Mouse (Mus musculus) midbrain, postnatal 0 days (tissue): ENCODE measurements around the gene Plb1. TPM values are rescaled to one million over a fixed set of nuclear protein-coding genes. Genes with fewer than 3 reads are reported as not detected.

Source experiments
- ATAC-seq: fragments of 200-750 bp; cut with Nextera tagmentation; 2 replicates; pipeline ENCODE4 v1.8.0; 2017; ENCODE audit warnings: moderate number of reproducible peaks, mild to moderate bottlenecking, moderate TSS enrichment, moderate library complexity; ENCODE audit not compliant: low FRiP score
- DNase-seq: peaks from one replicate; pipeline ENCODE4 v3.0.0-alpha.2; 2015; ENCODE audit warnings: low spot score
- H3K27ac ChIP-seq: fragments of 300-500 bp; sonication (generic); 2 replicates; pipeline ENCODE4 v1.5.1; 2014; ENCODE audit warnings: low read depth, mild to moderate bottlenecking, low read length, mixed read lengths
- H3K27me3 ChIP-seq: fragments of 300-500 bp; sonication (generic); 2 replicates; pipeline ENCODE4 v1.6.1; 2014; ENCODE audit warnings: low read length, control low read depth, mixed read lengths; ENCODE audit not compliant: insufficient read depth
- H3K36me3 ChIP-seq: fragments of 300-500 bp; sonication (generic); 2 replicates; pipeline ENCODE4 v1.6.1; 2014; ENCODE audit warnings: low read length, control low read depth, mixed read lengths; ENCODE audit not compliant: insufficient read depth
- H3K4me1 ChIP-seq: fragments of 300-500 bp; sonication (generic); 2 replicates; pipeline ENCODE4 v1.6.1; 2014; ENCODE audit warnings: mild to moderate bottlenecking, control low read depth, antibody characterized with exemption, low read length, mixed read lengths; ENCODE audit not compliant: insufficient read depth
- H3K4me2 ChIP-seq: fragments of 300-500 bp; sonication (generic); 2 replicates; pipeline ENCODE4 v1.6.1; 2014; ENCODE audit warnings: low read depth, mild to moderate bottlenecking, low read length, mixed read lengths; ENCODE audit not compliant: poor library complexity, severe bottlenecking
- H3K4me3 ChIP-seq: fragments of 300-500 bp; sonication (generic); 2 replicates; pipeline ENCODE4 v1.5.1; 2014; ENCODE audit warnings: low read depth, mild to moderate bottlenecking, low read length, moderate library complexity
- H3K9ac ChIP-seq: fragments of 300-500 bp; sonication (generic); replicated peaks from 2 replicates; pipeline ENCODE4 v1.6.1; 2014; ENCODE audit warnings: mild to moderate bottlenecking, low read length, moderate library complexity, mixed read lengths; ENCODE audit not compliant: poor library complexity, severe bottlenecking
- H3K9me3 ChIP-seq: fragments of 300-500 bp; sonication (generic); 2 replicates; pipeline ENCODE4 v1.6.1; 2016; ENCODE audit warnings: low read length, control low read depth
- CTCF ChIP-seq: IDR thresholded peaks from 2 replicates; pipeline ENCODE4 v1.5.1; 2016; ENCODE audit warnings: antibody characterized with exemption, mild to moderate bottlenecking
- WGBS: fragments of 180-500 bp; shearing (Covaris S2); extraction: QIAGEN DNeasy Blood & Tissue Kit; methylation state at CpG from one replicate; pipeline ENCODE4 v1.1.7; 2014; 5-methylcytosine and 5-hydroxymethylcytosine counted together
- polyA plus RNA-seq: library from polyadenylated mRNA; unstranded; fragments of >200 nt; fragmentation: Nextera tagmentation; extraction: Ambion mirVana; gene quantifications from 2 replicates; pipeline ENCODE4 v1.2.1, GENCODE M21; 2015
- total RNA-seq: library from RNA; depleted of rRNA; stranded (reverse); fragments of >200 nt; gene quantifications from 2 replicates; pipeline ENCODE4 v1.2.3, GENCODE M21; 2014; rRNA removed

The Plb1 gene
- total RNA-seq (0.14 and 0.60 TPM in 2 replicates), polyA plus RNA-seq (0.11 and 0.21 TPM in 2 replicates)

GRCm38 (mm10) chr5:32232474-32232873 is at the start of gene Plb1:
Gene Plb1, plus strand, starts transcription at chr5:32232708.
- no peaks in the 10 kb centered on the region for H3K9me3 ChIP-seq
- WGBS = 85% methylated on average over 9 of the region's 9 CpGs
- no peak for DNase-seq
- H3K4me1 ChIP-seq = no peaks in the 10 kb centered on the region
- H3K27ac ChIP-seq = no peak within 1 kb of the TSS
- TF ChIP-seq CTCF = no peak
- ATAC-seq = no peak
- no peak within 1 kb of the TSS for H3K9ac ChIP-seq
- no peak within 1 kb of the TSS for H3K4me3 ChIP-seq
- no peak within 1 kb of the TSS for H3K4me2 ChIP-seq
- no peaks in the 10 kb centered on the region for H3K36me3 ChIP-seq
- no peaks in the 10 kb centered on the region for H3K27me3 ChIP-seq

- Histone ChIP-seq H3K27me3 (no peaks in the 10 kb centered on the region), H3K4me1 (no peaks in the 10 kb centered on the region), H3K27ac (no peak overlapping the region), H3K36me3 (no peaks in the 10 kb centered on the region), H3K9me3 (no peaks in the 10 kb centered on the region), H3K9ac (no peak overlapping the region), H3K4me2 (no peak overlapping the region), H3K4me3 (no peak overlapping the region)
- no peak for TF ChIP-seq CTCF
- 81% methylated on average over 4 of the region's 4 CpGs for WGBS
- no peak for ATAC-seq
- DNase-seq = no peak
Measured at GRCm38 (mm10) chr5:32182885-32183629, 49.5 kb upstream of the Plb1 start.

GRCm38 (mm10) chr5:32187717-32188116 is 44.8 kb upstream of the Plb1 start:
- Histone ChIP-seq H3K4me1 (no peaks in the 10 kb centered on the region), H3K4me3 (no peak overlapping the region), H3K36me3 (no peaks in the 10 kb centered on the region), H3K4me2 (no peak overlapping the region), H3K9me3 (no peaks in the 10 kb centered on the region), H3K27me3 (no peaks in the 10 kb centered on the region), H3K9ac (no peak overlapping the region), H3K27ac (no peak overlapping the region)
- DNase-seq (no peak), ATAC-seq (no peak)
- no peak for TF ChIP-seq CTCF
- WGBS = 41% methylated on average over 11 of the region's 11 CpGs

DNA sequence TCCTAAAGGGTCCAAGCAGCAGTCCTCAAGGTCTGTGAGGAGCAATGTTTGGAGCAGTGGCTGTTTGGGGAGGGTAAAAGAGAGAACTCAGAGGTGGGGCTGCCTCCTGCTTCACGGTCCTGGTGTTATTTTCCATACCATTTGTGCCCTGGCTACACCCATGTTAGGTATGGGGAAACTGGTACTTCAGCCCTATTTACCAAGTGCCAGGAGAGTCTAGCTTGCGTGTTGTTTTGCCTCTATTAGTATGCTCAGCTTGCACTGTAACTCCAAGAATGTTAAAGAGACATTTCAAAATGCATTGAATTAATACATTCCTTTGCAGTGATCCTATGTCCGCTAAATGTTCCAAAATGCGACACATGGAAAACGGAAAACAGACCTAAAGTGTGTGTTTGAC is 41.2 kb upstream of the Plb1 start:
- Histone ChIP-seq H3K4me3 (no peak overlapping the region), H3K9ac (no peak overlapping the region), H3K4me2 (no peak overlapping the region), H3K27me3 (no peaks in the 10 kb centered on the region), H3K27ac (no peak overlapping the region), H3K4me1 (no peaks in the 10 kb centered on the region), H3K9me3 (no peaks in the 10 kb centered on the region), H3K36me3 (no peaks in the 10 kb centered on the region)
- TF ChIP-seq CTCF = no peak
- no peak for ATAC-seq
- 85% methylated on average over 5 of the region's 5 CpGs for WGBS
- DNase-seq = no peak

DNA sequence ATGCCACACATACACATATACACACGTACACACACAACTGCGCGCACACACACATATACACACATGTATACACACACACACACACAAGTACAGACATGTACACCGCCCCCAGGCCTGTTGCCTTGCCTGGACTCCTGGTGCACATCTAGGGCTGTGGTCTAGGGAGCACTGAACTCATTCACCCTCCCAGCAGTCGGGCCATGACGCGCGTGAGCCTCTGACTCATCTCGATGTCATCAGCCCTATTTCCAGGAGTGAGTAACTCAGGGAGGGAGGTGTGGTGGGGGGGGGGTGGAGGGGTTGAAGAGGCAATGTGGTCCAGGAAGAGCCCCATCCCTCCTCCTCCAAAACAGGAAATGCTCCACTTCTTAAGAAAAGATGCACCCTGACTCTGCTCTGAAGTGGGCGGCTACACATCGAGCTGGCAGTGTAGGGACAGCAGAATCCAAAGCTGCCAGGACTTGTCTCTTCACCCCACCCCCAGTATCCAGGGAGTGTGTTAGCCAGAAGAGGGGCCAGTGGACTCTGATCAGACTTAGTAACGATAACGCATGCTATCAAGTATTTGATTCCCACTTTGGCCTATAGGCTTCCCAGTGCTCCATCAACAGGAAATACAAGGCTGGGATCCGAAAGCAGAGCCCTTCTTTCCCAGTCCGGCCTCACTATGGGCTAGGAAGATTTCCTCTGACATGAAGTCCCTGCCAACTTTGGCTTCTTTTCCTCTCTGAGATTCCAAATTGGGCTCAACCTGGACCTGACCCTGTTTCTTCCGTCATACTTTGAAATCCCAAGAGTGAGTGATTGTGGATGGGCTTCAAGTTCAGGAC is 40.3 kb upstream of the Plb1 start:
- no peaks in the 10 kb centered on the region for H3K27me3 ChIP-seq
- H3K9ac ChIP-seq = no peak overlapping the region
- DNase-seq (no peak), ATAC-seq (no peak)
- TF ChIP-seq CTCF = no peak
- no peak overlapping the region for H3K4me3 ChIP-seq
- H3K36me3 ChIP-seq = no peaks in the 10 kb centered on the region
- 88% methylated on average over 16 of the region's 16 CpGs for WGBS
- no peaks in the 10 kb centered on the region for H3K9me3 ChIP-seq
- H3K27ac ChIP-seq = no peak overlapping the region
- no peaks in the 10 kb centered on the region for H3K4me1 ChIP-seq
- no peak overlapping the region for H3K4me2 ChIP-seq

- no peak for TF ChIP-seq CTCF
- Histone ChIP-seq H3K9me3 (no peaks in the 10 kb centered on the region), H3K4me3 (no peak overlapping the region), H3K36me3 (no peaks in the 10 kb centered on the region), H3K27ac (no peak overlapping the region), H3K27me3 (no peaks in the 10 kb centered on the region), H3K4me1 (no peaks in the 10 kb centered on the region), H3K4me2 (no peak overlapping the region), H3K9ac (no peak overlapping the region)
- ATAC-seq (no peak), DNase-seq (no peak)
- 72% methylated on average over 4 of the region's 4 CpGs for WGBS
Measured at GRCm38 (mm10) chr5:32194236-32194635, 38.3 kb upstream of the Plb1 start.
